Mouse (Mus musculus) limb, embryonic 10.5 days (tissue): ENCODE data around the gene Gstm1. TPM values are rescaled to one million over a fixed set of nuclear protein-coding genes. Genes with fewer than 3 reads are reported as not detected.

ENCODE experiments used
- DNase-seq: peaks from one replicate; pipeline ENCODE4 v3.0.0-alpha.2; 2017; ENCODE audit warnings: low spot score
- H3K27ac ChIP-seq: fragments of 300-500 bp; sonication (generic); 2 replicates; pipeline ENCODE4 v1.5.1; 2016; ENCODE audit warnings: mild to moderate bottlenecking
- H3K27me3 ChIP-seq: fragments of 300-500 bp; sonication (generic); 2 replicates; pipeline ENCODE4 v1.6.1; 2016; ENCODE audit warnings: low read depth, mild to moderate bottlenecking; ENCODE audit not compliant: poor library complexity, severe bottlenecking
- H3K36me3 ChIP-seq: fragments of 300-500 bp; sonication (generic); 2 replicates; pipeline ENCODE4 v1.6.1; 2016; ENCODE audit warnings: mild to moderate bottlenecking, moderate library complexity
- H3K4me1 ChIP-seq: fragments of 300-500 bp; sonication (generic); 2 replicates; pipeline ENCODE4 v1.6.1; 2016
- H3K4me3 ChIP-seq: fragments of 300-500 bp; sonication (generic); 2 replicates; pipeline ENCODE4 v1.5.1; 2016; ENCODE audit warnings: mild to moderate bottlenecking, moderate library complexity
- H3K9me3 ChIP-seq: fragments of 300-500 bp; sonication (generic); replicated peaks from 2 replicates; pipeline ENCODE4 v1.6.1; 2016; ENCODE audit warnings: mild to moderate bottlenecking
- WGBS: fragments of 180-500 bp; shearing (Covaris S2); methylation state at CpG from one replicate; pipeline ENCODE4 v1.1.7; 2016; 5-methylcytosine and 5-hydroxymethylcytosine counted together
- polyA plus RNA-seq: library from polyadenylated mRNA; unstranded; fragments of >200 nt; fragmentation: Nextera tagmentation; extraction: Ambion mirVana; gene quantifications from 2 replicates; pipeline ENCODE4 v1.2.1, GENCODE M21; 2016

The Gstm1 gene
- polyA plus RNA-seq = 27.5 and 27.8 TPM in 2 replicates

- H3K27me3 ChIP-seq = 0 out of 2 replicates have a peak, but pooled peaks cover 4% of the 10 kb centered on the region
- under 1% methylated on average over 31 of the region's 31 CpGs for WGBS
- peak within 1 kb of the TSS; percentile 85 for H3K27ac ChIP-seq
- H3K9me3 ChIP-seq = no peaks in the 10 kb centered on the region
- H3K36me3 ChIP-seq = no peaks in the 10 kb centered on the region
- DNase-seq = peak; percentile 89
- H3K4me1 ChIP-seq = peaks cover 18% of the 10 kb centered on the region
- H3K4me3 ChIP-seq = peak within 1 kb of the TSS; percentile 58
These were observed at the start of gene Gstm1 for GRCm38 (mm10) chr3:108017473-108018189. Gstm1 (minus strand) TSS chr3:108017973.

- DNase-seq = no peak
- Histone ChIP-seq H3K9me3 (no peaks in the 10 kb centered on the region), H3K27me3 (no peaks in the 10 kb centered on the region), H3K4me3 (no peak overlapping the region), H3K4me1 (peaks cover 9% of the 10 kb centered on the region; the same call in 1 of the 2 replicates), H3K36me3 (peaks cover 3% of the 10 kb centered on the region), H3K27ac (no peak overlapping the region)
- 80% methylated on average over 6 of the region's 6 CpGs for WGBS
These were observed 49.7 kb upstream of the Gstm1 start for GRCm38 (mm10) chr3:108067370-108067934.

- Histone ChIP-seq H3K36me3 (no peaks in the 10 kb centered on the region), H3K27me3 (no peaks in the 10 kb centered on the region), H3K4me1 (peaks cover 9% of the 10 kb centered on the region; the same call in 1 of the 2 replicates), H3K9me3 (no peaks in the 10 kb centered on the region), H3K27ac (no peak overlapping the region), H3K4me3 (no peak overlapping the region)
- DNase-seq = no peak
- 84% methylated on average over 9 of the region's 9 CpGs for WGBS
These were observed 47.8 kb upstream of the Gstm1 start for GRCm38 (mm10) chr3:108065551-108065950.

- no peak overlapping the region for H3K4me3 ChIP-seq
- WGBS = 80% methylated on average over 4 of the region's 4 CpGs
- no peak for DNase-seq
- no peak overlapping the region for H3K27ac ChIP-seq
- no peaks in the 10 kb centered on the region for H3K27me3 ChIP-seq
- H3K4me1 ChIP-seq = peaks cover 9% of the 10 kb centered on the region; the same call in 1 of the 2 replicates
- no peaks in the 10 kb centered on the region for H3K9me3 ChIP-seq
- H3K36me3 ChIP-seq = no peaks in the 10 kb centered on the region
These were observed 46.9 kb upstream of the Gstm1 start for GRCm38 (mm10) chr3:108064672-108065071.

- Histone ChIP-seq H3K27me3 (no peaks in the 10 kb centered on the region), H3K4me3 (no peak overlapping the region), H3K4me1 (no peaks in the 10 kb centered on the region), H3K9me3 (no peaks in the 10 kb centered on the region), H3K36me3 (no peaks in the 10 kb centered on the region), H3K27ac (no peak overlapping the region)
- DNase-seq = no peak
- WGBS = 85% methylated on average over 8 of the region's 8 CpGs
These were observed 44.9 kb upstream of the Gstm1 start for GRCm38 (mm10) chr3:108062648-108063047.

- Histone ChIP-seq H3K9me3 (no peaks in the 10 kb centered on the region), H3K27ac (no peak overlapping the region), H3K36me3 (no peaks in the 10 kb centered on the region), H3K27me3 (no peaks in the 10 kb centered on the region), H3K4me1 (no peaks in the 10 kb centered on the region), H3K4me3 (peak overlapping the region; percentile 23; the same call in 1 of the 2 replicates)
- peak; percentile 56 for DNase-seq
- WGBS = 23% methylated on average over 7 of the region's 7 CpGs
These were observed 43.6 kb upstream of the Gstm1 start for GRCm38 (mm10) chr3:108061420-108061819.

- no peak for DNase-seq
- H3K9me3 ChIP-seq = no peaks in the 10 kb centered on the region
- no peaks in the 10 kb centered on the region for H3K36me3 ChIP-seq
- no peaks in the 10 kb centered on the region for H3K27me3 ChIP-seq
- no peak overlapping the region for H3K27ac ChIP-seq
- H3K4me3 ChIP-seq = no peak overlapping the region
- no peaks in the 10 kb centered on the region for H3K4me1 ChIP-seq
- WGBS = 93% methylated on average over 5 of the region's 5 CpGs
These were observed 32.7 kb upstream of the Gstm1 start for GRCm38 (mm10) chr3:108050493-108050892.

- Histone ChIP-seq H3K4me3 (no peak overlapping the region), H3K27me3 (no peaks in the 10 kb centered on the region), H3K27ac (no peak overlapping the region), H3K9me3 (no peaks in the 10 kb centered on the region), H3K36me3 (no peaks in the 10 kb centered on the region), H3K4me1 (peaks cover 16% of the 10 kb centered on the region)
- WGBS = 84% methylated on average over 3 of the region's 3 CpGs
- no peak for DNase-seq
These were observed 30.5 kb upstream of the Gstm1 start for GRCm38 (mm10) chr3:108048306-108048705.

GRCm38 (mm10) chr3:108046944-108047655 lies 29.3 kb upstream of the Gstm1 start:
- H3K27me3 ChIP-seq = no peaks in the 10 kb centered on the region
- no peaks in the 10 kb centered on the region for H3K9me3 ChIP-seq
- no peak for DNase-seq
- 90% methylated on average over 2 of the region's 2 CpGs for WGBS
- H3K4me1 ChIP-seq = peaks cover 16% of the 10 kb centered on the region
- no peak overlapping the region for H3K27ac ChIP-seq
- H3K36me3 ChIP-seq = no peaks in the 10 kb centered on the region
- no peak overlapping the region for H3K4me3 ChIP-seq

- Histone ChIP-seq H3K4me1 (peaks cover 16% of the 10 kb centered on the region), H3K9me3 (no peaks in the 10 kb centered on the region), H3K4me3 (peak within 1 kb of the TSS; percentile 67), H3K27me3 (no peaks in the 10 kb centered on the region), H3K27ac (peak within 1 kb of the TSS; percentile 80), H3K36me3 (no peaks in the 10 kb centered on the region)
- DNase-seq = peak; percentile 84
- WGBS = 9% methylated on average over 29 of the region's 29 CpGs
These were observed 26.8 kb upstream of the Gstm1 start, which contains the start of gene Gstm4 for GRCm38 (mm10) chr3:108044394-108045140. Gstm4 (minus strand) TSS chr3:108044894.

- Histone ChIP-seq H3K36me3 (no peaks in the 10 kb centered on the region), H3K27me3 (no peaks in the 10 kb centered on the region), H3K4me3 (no peak overlapping the region), H3K27ac (no peak overlapping the region), H3K4me1 (no peaks in the 10 kb centered on the region), H3K9me3 (no peaks in the 10 kb centered on the region)
- DNase-seq = no peak
- 87% methylated on average over 5 of the region's 5 CpGs for WGBS
These were observed 15.4 kb upstream of the Gstm1 start for GRCm38 (mm10) chr3:108033156-108033555.

- no peaks in the 10 kb centered on the region for H3K9me3 ChIP-seq
- no peak overlapping the region for H3K27ac ChIP-seq
- no peak for DNase-seq
- no peaks in the 10 kb centered on the region for H3K4me1 ChIP-seq
- H3K27me3 ChIP-seq = no peaks in the 10 kb centered on the region
- H3K4me3 ChIP-seq = no peak overlapping the region
- no peaks in the 10 kb centered on the region for H3K36me3 ChIP-seq
These were observed 14.3 kb upstream of the Gstm1 start for GRCm38 (mm10) chr3:108032113-108032512.
